Mouse (Mus musculus): ENCODE measurements at regions not wholly inside any gene's neighbourhood (a gene's known extent, or its start where the extent isn't known, plus 50 kb on each side); places are given as distances from the start of the nearest gene placed in this dataset.

- no peak for DNase-seq
Observed at GRCm38 (mm10) chr1:119187301-119187700, 133.9 kb upstream of the Gli2 start.

GRCm38 (mm10) chr1:119186856-119187255 is 133.4 kb upstream of the Gli2 start:
- DNase-seq, result no peak

DNA sequence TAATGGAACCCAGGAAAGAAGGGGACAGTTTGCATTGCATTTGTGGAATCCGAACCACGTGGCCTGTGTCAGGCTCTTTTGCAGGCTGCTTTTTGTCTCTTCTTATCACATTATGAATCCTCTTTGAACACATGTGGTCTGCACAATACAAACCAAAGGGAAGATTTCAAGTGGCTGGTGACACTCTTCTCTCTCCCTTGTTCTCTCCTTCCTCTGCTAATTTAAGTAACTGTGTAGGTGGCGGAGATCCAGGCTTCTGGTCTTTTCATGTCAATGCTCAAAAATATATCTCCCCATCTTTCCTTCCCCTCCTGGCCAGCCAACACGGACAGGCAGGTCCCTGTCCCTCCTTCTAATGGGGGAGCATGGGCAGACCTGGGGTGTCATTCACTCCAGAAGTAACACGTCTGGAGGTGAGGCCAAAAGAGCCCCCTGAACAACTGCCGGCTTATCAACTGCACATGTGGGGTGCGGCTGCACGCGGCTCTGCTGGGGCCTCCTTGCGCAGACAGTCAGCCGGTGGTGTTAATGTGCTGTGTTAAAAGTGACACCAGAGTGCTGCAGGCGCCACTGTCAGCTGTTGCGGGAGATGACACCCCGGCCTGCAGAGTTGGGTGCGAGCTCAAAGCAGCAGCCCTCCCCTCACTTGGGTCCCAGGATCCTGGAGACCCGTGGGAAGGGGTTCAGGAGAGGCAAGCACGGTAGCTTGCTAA is 130.3 kb upstream of the Gli2 start:
- no peak for DNase-seq

- no peak for DNase-seq
Observed at GRCm38 (mm10) chr1:119173030-119173756, 119.8 kb upstream of the Gli2 start.

- DNase-seq, result no peak
Observed at GRCm38 (mm10) chr1:119167443-119167842, 114.0 kb upstream of the Gli2 start.

DNA sequence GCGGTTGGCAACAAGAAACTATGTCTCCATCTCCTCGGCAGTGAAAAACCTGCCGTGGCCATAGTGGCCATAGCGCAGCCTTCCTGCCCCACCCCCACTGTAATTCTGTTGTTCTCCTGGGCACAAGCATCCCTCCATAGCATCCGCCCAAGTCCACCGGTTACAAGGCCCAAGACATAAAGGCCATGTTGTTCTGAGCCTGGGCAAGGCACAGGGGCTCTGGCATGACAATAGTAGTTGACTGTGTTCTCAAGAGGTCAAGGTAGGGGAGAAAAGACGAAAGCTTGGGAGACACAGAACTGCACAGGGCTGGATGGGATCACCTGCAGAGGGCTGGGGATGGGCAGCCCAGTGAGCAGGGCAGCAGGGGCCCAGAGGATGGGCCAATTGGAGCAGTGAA is 112.9 kb upstream of the Gli2 start:
- DNase-seq, result no peak

- no peak for DNase-seq
Observed at GRCm38 (mm10) chr1:119164811-119165210, 111.4 kb upstream of the Gli2 start.

- no peak for DNase-seq
Observed at GRCm38 (mm10) chr1:119163846-119164245, 110.4 kb upstream of the Gli2 start.

DNA sequence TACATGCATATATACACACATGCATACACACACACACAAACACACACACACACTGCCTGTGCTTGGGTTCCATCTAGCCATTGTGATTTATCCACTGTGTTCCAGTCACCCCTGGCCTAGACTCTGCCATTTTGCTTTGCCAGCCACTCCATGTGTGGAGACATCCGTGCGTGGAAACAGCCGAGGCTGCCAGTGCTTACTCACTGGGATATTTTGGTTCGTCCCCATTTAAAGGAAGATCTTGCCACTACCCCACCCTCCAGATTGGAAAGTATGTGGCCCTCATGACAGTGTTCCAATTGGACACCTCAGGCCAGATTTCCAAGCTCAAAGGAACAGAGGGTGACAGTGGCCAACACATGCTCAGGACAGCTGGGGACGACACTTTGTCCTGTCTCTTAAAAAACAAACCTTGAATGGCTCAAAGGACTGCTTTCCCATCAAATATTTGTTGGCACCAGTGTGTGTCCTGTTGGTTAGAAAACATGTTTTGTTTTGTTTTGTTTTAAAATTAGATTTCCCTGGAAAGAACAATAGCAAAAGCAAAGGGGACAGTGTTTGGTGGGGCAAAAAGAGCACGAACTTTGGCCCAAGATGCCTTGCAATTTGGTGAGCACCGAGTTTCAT is 109.8 kb upstream of the Gli2 start:
- no peak for DNase-seq

- no peak for DNase-seq
Observed at GRCm38 (mm10) chr1:119161751-119162150, 108.3 kb upstream of the Gli2 start.

GRCm38 (mm10) chr1:119160354-119160753 is 106.9 kb upstream of the Gli2 start:
- no peak for DNase-seq

DNA sequence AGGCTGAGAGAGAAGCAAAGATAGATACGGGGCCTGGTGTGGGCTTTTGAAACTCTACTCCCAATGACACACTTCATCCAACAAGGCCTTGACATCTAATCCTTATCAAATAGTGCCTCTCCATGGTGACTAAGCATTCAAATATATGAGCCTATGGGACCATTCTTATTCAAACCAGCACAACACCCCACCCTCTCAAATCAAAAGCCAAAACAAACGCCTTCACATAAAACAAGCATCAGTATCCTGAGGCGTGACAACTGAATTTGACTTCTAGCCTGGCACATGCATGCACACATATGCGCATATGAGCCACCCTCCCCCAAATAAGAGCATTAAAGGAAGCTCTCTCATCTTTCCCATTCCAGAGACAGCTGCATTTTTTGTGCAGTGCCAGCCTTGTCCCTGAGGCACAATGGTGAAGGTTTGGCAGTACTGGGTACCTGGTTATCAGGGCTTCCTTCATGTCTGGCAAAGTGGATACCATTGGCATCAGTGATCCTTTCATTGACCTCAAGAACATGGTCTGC is 103.8 kb upstream of the Gli2 start:
- no peak for DNase-seq

GRCm38 (mm10) chr1:119153619-119154018 is 100.2 kb upstream of the Gli2 start:
- DNase-seq, result no peak

DNA sequence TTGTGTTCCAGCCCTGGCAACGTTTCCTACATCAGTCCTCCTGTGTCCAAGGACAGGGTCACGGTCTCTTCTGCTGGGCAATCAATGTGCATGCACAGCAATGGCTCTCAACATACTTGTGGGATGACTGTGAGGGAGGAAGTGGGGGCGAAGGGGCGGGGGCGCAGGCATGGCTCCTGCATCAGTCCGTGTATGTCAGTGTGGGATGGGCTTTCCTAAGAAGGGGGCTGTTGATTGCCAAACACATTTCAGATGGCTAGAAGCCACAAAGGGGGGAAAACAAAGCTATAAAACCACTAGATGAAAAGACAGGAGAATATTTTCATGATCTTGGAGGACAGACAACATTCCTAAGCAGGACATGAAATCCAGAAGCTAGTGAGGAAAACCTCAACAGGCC is 99.4 kb upstream of the Gli2 start:
- DNase-seq, result no peak

GRCm38 (mm10) chr1:119147506-119147905 is 94.1 kb upstream of the Gli2 start:
- no peak for DNase-seq

DNA sequence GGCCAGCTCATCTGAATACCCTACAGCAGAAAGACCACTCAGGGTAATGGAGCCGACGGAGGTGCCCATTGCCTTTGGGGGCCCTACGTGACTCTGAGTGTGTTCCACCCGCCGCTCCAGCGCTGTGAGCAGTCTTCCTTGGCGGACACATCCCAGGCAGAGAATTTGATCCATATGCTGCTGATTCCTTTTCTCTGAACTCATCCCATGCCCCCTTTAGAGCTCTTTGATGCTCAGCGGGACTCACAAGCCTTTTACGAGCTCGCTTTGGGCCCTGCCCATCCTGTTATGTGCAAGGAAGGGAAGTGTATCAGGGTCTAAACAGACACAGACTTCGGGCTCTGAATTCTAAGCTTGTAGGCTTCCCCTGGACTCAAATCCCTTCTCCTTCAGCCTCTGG is 90.4 kb upstream of the Gli2 start:
- no peak for DNase-seq

DNA sequence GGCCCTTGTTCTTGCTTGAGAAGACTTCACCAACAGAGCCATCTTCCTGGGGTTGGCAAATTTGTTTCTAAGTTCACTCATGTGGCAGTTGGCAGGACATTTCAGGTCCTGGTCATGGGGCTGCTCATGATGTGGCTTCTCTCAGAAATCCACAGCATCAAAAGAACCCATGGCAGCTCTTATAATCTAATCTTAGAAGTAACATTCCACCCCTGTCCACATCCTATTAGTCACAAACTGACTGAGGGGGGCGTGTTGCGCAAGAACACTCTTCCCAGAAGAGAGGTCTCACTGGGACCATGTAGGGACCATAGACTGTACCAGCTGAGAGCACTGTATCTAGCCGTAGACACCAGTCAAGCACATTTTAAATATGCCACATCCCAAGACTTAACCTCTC is 75.6 kb upstream of the Gli2 start:
- no peak for DNase-seq

DNA sequence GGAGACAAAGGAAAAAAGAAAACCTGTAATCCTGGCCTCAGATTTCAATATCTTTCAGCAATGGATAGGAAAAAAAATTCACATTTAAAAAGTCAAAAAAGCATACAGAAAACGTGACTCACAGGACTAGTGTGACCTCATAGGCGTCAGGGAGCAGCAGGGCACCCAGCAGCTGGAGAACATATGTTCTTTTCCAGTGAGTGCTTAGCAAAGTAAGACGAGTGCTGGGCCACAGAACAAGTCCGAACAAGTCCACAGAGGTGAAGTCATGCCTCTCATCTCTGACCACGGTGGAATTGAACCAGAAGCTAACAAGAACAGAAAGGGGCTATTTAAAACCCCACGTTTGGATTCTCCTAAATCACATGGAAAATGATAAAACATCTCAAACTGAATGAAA is 72.1 kb upstream of the Gli2 start:
- no peak for DNase-seq

DNA sequence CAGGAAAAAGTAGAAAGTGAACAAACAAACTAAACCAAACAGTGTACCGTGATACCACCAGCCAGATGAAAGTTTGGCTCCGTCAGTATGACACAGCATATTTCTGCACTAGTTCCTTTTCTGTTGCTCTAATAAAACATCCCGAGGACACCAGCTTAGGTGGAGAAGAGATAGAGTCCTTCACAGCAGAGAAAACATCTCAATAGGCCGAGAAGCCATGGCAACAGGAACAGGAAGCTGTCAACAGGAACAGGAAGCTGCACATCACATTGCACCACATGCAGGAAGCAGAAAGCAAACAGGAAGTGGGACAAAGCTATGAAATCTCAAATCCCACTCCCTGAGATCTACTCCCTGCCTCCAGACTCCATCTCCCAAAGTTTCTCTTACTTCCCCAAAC is 71.4 kb upstream of the Gli2 start:
- DNase-seq, result no peak

- DNase-seq, result no peak
Observed at GRCm38 (mm10) chr1:119124063-119124462, 70.6 kb upstream of the Gli2 start.

DNA sequence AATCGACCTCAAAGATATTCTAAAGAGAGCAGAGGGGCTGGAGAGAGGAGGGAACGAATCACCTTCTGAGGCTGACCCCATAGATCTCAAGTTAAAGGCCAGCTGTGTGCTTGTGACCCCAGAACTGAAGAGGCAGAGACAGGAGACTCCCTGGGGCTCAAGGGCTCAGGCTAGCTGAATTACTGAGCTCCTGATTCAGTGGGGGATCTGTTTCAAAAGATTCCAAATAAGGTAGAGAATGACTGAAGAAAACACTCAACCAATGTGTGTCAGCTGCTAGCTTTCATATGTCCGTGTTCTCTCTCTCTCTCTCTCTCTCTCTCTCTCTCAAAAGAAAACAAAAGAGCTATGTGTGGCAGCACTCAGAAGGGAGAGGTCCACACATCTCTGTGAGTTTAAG is 70.0 kb upstream of the Gli2 start:
- no peak for DNase-seq

GRCm38 (mm10) chr1:119122975-119123374 is 69.6 kb upstream of the Gli2 start:
- DNase-seq, result no peak

DNA sequence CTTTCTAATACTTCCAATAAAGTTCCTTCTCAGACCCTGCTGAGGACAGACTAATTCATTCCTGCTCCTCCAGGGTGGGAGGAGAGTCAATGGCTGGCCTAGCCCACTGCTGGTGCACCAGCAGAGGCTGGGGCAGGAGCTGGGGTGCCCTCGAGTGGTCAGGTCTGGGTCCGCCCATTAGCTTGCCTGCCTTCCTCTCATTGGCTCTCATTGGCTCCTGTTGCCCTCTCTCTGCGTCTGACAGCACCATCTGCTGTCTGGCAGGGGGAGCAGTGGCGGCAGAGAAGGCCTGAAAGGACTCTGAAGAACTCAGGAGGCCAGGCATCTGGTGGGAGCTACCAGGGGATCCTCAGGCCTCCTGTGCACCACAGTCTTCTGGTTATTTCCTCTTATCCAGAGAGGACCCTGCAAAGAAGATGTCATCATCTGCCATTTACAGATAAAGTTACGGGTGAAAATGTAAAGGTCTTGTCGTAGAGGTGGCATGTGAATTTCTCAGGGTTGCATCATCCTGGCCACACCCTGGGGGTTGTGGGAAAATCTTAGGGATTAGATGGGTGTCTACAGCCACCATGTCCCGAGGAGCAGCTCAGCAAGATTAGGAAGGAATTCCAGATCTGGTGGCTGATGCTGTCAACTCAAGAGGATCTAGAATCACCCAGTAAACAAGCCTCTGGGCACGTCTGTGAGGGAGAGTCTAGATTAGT is 66.6 kb upstream of the Gli2 start:
- no peak for DNase-seq
